Mouse (Mus musculus) kidney, postnatal 10 days (tissue): Measurements from ENCODE around the gene Samsn1.

ENCODE experiments used
- DNase-seq: peaks from one replicate; pipeline ENCODE4 v3.0.0; 2021; ENCODE audit warnings: mixed read lengths

Gene Samsn1

GRCm38 (mm10) chr16:75930222-75930553 lies 91.9 kb downstream of the Samsn1 start:
- no peak for DNase-seq

- DNase-seq = no peak
Observed at GRCm38 (mm10) chr16:75929536-75930221, 92.4 kb downstream of the Samsn1 start.

- DNase-seq = no peak
Observed at GRCm38 (mm10) chr16:75926511-75926910, 95.6 kb downstream of the Samsn1 start.

GRCm38 (mm10) chr16:75920870-75921269 lies 101.2 kb downstream of the Samsn1 start:
- DNase-seq = no peak

- no peak for DNase-seq
Observed at GRCm38 (mm10) chr16:75919298-75919697, 102.8 kb downstream of the Samsn1 start.

- DNase-seq = no peak
Observed at GRCm38 (mm10) chr16:75917712-75918111, 104.4 kb downstream of the Samsn1 start.

GRCm38 (mm10) chr16:75912051-75912450 lies 110.0 kb downstream of the Samsn1 start:
- DNase-seq = no peak

- peak; percentile 15 for DNase-seq
Observed at GRCm38 (mm10) chr16:75908635-75909494, 113.2 kb downstream of the Samsn1 start.

GRCm38 (mm10) chr16:75906790-75907189 lies 115.3 kb downstream of the Samsn1 start:
- DNase-seq = no peak

GRCm38 (mm10) chr16:75906260-75906659 lies 115.8 kb downstream of the Samsn1 start:
- DNase-seq = no peak

GRCm38 (mm10) chr16:75905324-75905723 lies 116.8 kb downstream of the Samsn1 start:
- no peak for DNase-seq

- DNase-seq = no peak
Observed at GRCm38 (mm10) chr16:75904072-75904471, 118.0 kb downstream of the Samsn1 start.

GRCm38 (mm10) chr16:75903028-75903427 lies 119.1 kb downstream of the Samsn1 start:
- no peak for DNase-seq

- DNase-seq = no peak
Observed at GRCm38 (mm10) chr16:75899885-75900620, 122.0 kb downstream of the Samsn1 start.

- peak; percentile 17 for DNase-seq
Observed at GRCm38 (mm10) chr16:75897828-75898367, 124.2 kb downstream of the Samsn1 start.

- DNase-seq = no peak
Observed at GRCm38 (mm10) chr16:75894263-75894901, 127.7 kb downstream of the Samsn1 start.

GRCm38 (mm10) chr16:75893470-75893869 lies 128.6 kb downstream of the Samsn1 start:
- DNase-seq = no peak

- no peak for DNase-seq
Observed at GRCm38 (mm10) chr16:75889081-75889646, 132.9 kb downstream of the Samsn1 start.

GRCm38 (mm10) chr16:75887203-75887602 lies 134.9 kb downstream of the Samsn1 start:
- no peak for DNase-seq

- no peak for DNase-seq
Observed at GRCm38 (mm10) chr16:75878885-75879284, 143.2 kb downstream of the Samsn1 start.

GRCm38 (mm10) chr16:75877170-75877569 lies 144.9 kb downstream of the Samsn1 start:
- peak; percentile 11 for DNase-seq

GRCm38 (mm10) chr16:75875896-75876295 lies 146.2 kb downstream of the Samsn1 start:
- DNase-seq = peak; percentile 14
